ENCODE assay signal across 9 mouse cellular contexts in the genomic region with DNA sequence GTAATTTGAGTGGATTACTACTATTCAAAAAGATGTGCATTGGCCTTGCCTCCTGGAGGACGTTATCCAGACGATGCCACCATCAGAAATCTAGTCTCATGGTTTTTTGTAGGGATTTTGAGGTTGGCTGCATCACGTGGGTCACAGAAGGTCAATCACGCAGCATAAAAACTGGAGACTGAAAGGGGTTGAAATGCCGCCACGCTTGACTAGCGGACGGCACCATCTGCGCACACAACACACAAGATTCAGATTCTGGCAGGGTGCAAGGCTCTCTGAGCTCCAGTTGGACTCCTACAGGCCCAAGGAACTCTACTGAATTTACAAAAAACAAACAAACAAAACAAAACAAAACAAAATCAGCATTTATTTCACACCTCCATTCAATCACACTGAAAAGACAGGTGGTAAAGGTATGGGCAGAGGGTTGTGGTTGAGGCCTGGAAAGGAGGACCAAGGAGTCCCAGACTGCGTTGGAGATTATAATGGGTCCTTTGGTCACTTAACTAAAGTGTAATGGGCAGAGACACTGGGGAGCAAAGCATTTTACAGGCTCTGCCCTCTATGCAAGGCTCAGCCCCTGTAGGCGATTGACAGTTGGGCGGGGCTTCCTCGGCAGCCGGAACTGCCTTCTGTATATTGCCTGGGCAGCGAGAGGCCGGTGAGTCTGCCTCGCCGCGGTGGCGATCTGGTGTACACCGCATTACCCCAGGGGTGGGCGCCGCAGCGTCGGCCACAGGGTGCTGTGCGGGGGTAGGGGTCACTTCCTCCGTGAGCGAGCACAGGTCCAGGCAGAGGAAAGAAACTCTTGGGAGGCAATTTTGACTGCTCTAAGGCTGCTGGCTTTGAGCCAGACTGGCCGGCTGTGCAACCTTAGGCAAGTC. TPM values are rescaled to one million over a fixed set of nuclear protein-coding genes. Genes with fewer than 3 reads are reported as not detected.
A peak's percentile ranks its signal among the peaks of the same experiment; 100 is the strongest.
DNase-seq lines count a peak whose midpoint lies in the region; ATAC-seq lines count a peak whose summit lies in the region.
"Had no signal": no experiment of that assay in that cellular context is flagged by ENCODE, and none has a peak within 500 bp of the region (broad histone marks: within the 10 kb centered on the region; RNA-seq: fewer than 3 reads in every experiment).

No protein-coding gene starts in this region.

- H3K27me3 ChIP-seq in hindbrain, embryonic 14.5 days (ENCODE audit: control insufficient read depth, insufficient read depth, low read length) = no peaks in the 10 kb centered on the region

- H3K4me2 ChIP-seq in hindbrain, embryonic 14.5 days (replicated peaks) = peak overlapping the region; percentile 66

- peaks cover 34% of the 10 kb centered on the region for H3K36me3 ChIP-seq in hindbrain, embryonic 14.5 days (replicated peaks; ENCODE audit: control insufficient read depth, insufficient read depth)

- H3K9me3 ChIP-seq in hindbrain, embryonic 14.5 days (ENCODE audit: control insufficient read depth, low read length) = no peaks in the 10 kb centered on the region

- 13% methylated on average over 29 of the region's 29 CpGs for WGBS in hindbrain, embryonic 14.5 days

- DNase-seq in cerebellum, adult 9-11 months = peak; percentile 90
- DNase-seq in frontal cortex, postnatal 36 days (ENCODE audit: low spot score in 2 of 2) = peak; percentile 69 to 80
- DNase-seq in hindbrain, embryonic 14.5 days (ENCODE audit: low spot score) = peak; percentile 67
- peak; percentile 76 to 77 for DNase-seq in layer of hippocampus, postnatal 36 days
- DNase-seq in lung, postnatal 36 days = peak; percentile 88
- DNase-seq in right cerebral cortex, postnatal 14 days = peak; percentile 65
- peak; percentile 70 for DNase-seq in urinary bladder, postnatal 25 days (ENCODE audit: low spot score)

- peak overlapping the region; percentile 94 for H3K9ac ChIP-seq in hindbrain, embryonic 14.5 days

- peak; percentile 17 for ATAC-seq in activated CD4-positive, CD25-positive, alpha-beta regulatory T cell, adult 4 months
- no peak for ATAC-seq in hindbrain, embryonic 14.5 days (ENCODE audit: low FRiP score)

- H3K4me1 ChIP-seq in hindbrain, embryonic 14.5 days (replicated peaks; ENCODE audit: control insufficient read depth, insufficient read depth, low read length) = peaks cover 13% of the 10 kb centered on the region

- H3K4me3 ChIP-seq in hindbrain, embryonic 14.5 days (replicated peaks; ENCODE audit: low read length) = peak overlapping the region; percentile 77

- peak overlapping the region; percentile 96 for H3K27ac ChIP-seq in hindbrain, embryonic 14.5 days

RNA-seq across cellular contexts. Expression of gene Gng3, which starts 1.2 kb away (rescaled TPM):
- polyA plus RNA-seq in activated CD4-positive, CD25-positive, alpha-beta regulatory T cell, adult 4 months (2017; shearing (Covaris generic)) = 1 to 10 TPM in 1 of 2 experiments, under 1 TPM in 1; 0.42 to 1.2 TPM
- polyA plus RNA-seq in hindbrain, embryonic 14.5 days (2014; fragmentation: Nextera tagmentation; extraction: Ambion mirVana) = 508 and 520 TPM in 2 replicates
- 100 to 1,000 TPM; 161 to 172 TPM for total RNA-seq in layer of hippocampus, postnatal 36 days (2021)
- total RNA-seq: gastrocnemius, adult 8-10 months had no signal

RNA-seq across cellular contexts. Expression of gene Bscl2, which starts 2.9 kb away (rescaled TPM):
- 100 to 1,000 TPM in 1 of 2 experiments, 10 to 100 TPM in 1; 93.4 to 102 TPM for polyA plus RNA-seq in activated CD4-positive, CD25-positive, alpha-beta regulatory T cell, adult 4 months (2017; shearing (Covaris generic))
- 79.9 and 89.2 TPM in 2 replicates for polyA plus RNA-seq in hindbrain, embryonic 14.5 days (2014; fragmentation: Nextera tagmentation; extraction: Ambion mirVana)
- total RNA-seq in layer of hippocampus, postnatal 36 days (2021) = 100 to 1,000 TPM in 1 of 2 experiments, 10 to 100 TPM in 1; 99.0 to 112 TPM

RNA-seq across cellular contexts. Expression of gene Lrrn4cl, which starts 10.4 kb away (rescaled TPM):
- not detected for polyA plus RNA-seq in activated CD4-positive, CD25-positive, alpha-beta regulatory T cell, adult 4 months (2017; shearing (Covaris generic))
- polyA plus RNA-seq in hindbrain, embryonic 14.5 days (2014; fragmentation: Nextera tagmentation; extraction: Ambion mirVana) = 0.82 and 1.1 TPM in 2 replicates
- under 1 TPM; 0.55 to 0.61 TPM for total RNA-seq in layer of hippocampus, postnatal 36 days (2021)

RNA-seq across cellular contexts. Expression of gene AC129217.1, which starts 10.6 kb away (rescaled TPM):
- not detected for polyA plus RNA-seq in activated CD4-positive, CD25-positive, alpha-beta regulatory T cell, adult 4 months (2017; shearing (Covaris generic))
- not detected in 2 replicates for polyA plus RNA-seq in hindbrain, embryonic 14.5 days (2014; fragmentation: Nextera tagmentation; extraction: Ambion mirVana)
- total RNA-seq in layer of hippocampus, postnatal 36 days (2021) = not detected

RNA-seq across cellular contexts. Expression of gene Hnrnpul2, which starts 20.3 kb away (rescaled TPM):
- 1 to 10 TPM; 6.0 to 6.1 TPM for polyA plus RNA-seq in activated CD4-positive, CD25-positive, alpha-beta regulatory T cell, adult 4 months (2017; shearing (Covaris generic))
- 8.0 and 8.4 TPM in 2 replicates for polyA plus RNA-seq in hindbrain, embryonic 14.5 days (2014; fragmentation: Nextera tagmentation; extraction: Ambion mirVana)
- 100 to 1,000 TPM; 123 to 126 TPM for total RNA-seq in layer of hippocampus, postnatal 36 days (2021)

Comparison
In these comparisons a context has a peak if more than half of its experiments do, and no peak if none do; other contexts are left out.
1. RNA of gene Gng3, which starts 1.2 kb away (polyA plus RNA-seq): 508 to 520 TPM in hindbrain, embryonic 14.5 days; 0.42 to 1.2 TPM in activated CD4-positive, CD25-positive, alpha-beta regulatory T cell, adult 4 months; every median in the first group is over 100 times any median in the second.
2. Peak in every context shown above with its lines, with median percentiles within 50 percentile points of each other: DNase-seq.